Mouse (Mus musculus): ENCODE data around the gene Nprl2.

GRCm38 (mm10) chr9:107514303-107514955, 27.6 kb upstream of the Nprl2 start:
- TF ChIP-seq POLR2A (IDR thresholded peaks at IDR 0.05; ENCODE audit: borderline replicate concordance, insufficient read depth, low read length) (no peak), CTCF (IDR thresholded peaks at IDR 0.05; ENCODE audit: borderline replicate concordance, insufficient read depth, low read depth, low read length) (peak; percentile 100)

Measured in cerebellum, adult 2 months (tissue).